Mouse (Mus musculus): ENCODE data around the gene Inafm1. TPM values are rescaled to one million over a fixed set of nuclear protein-coding genes. Genes with fewer than 3 reads are reported as not detected.
A peak's percentile ranks its signal among the peaks of the same experiment; 100 is the strongest.

Inafm1 gene
- polyA plus RNA-seq, 1 experiment, result 23.6 TPM

- TF ChIP-seq POLR2A (IDR thresholded peaks at IDR 0.05; ENCODE audit: borderline replicate concordance, control insufficient read depth, low read depth, low read length) (no peak), CTCF (IDR thresholded peaks at IDR 0.05; ENCODE audit: control insufficient read depth, insufficient read depth, low read length) (no peak)
- 1% methylated on average over 52 of the region's 52 CpGs for WGBS
- H3K4me3 ChIP-seq (replicated peaks; ENCODE audit: control insufficient read depth, low read depth, low read length), result no peak overlapping the region
- H3K4me1 ChIP-seq (ENCODE audit: control insufficient read depth, insufficient read depth, low read length), result peaks cover 10% of the 10 kb centered on the region
- no peak overlapping the region; the same call in 1 of the 2 replicates for H3K27ac ChIP-seq (ENCODE audit: control insufficient read depth, insufficient read depth, low read depth, low read length, poor library complexity)
These were observed 26.1 kb upstream of the Inafm1 start for GRCm38 (mm10) chr7:16299419-16300035.

- 85% methylated on average over 5 of the region's 5 CpGs for WGBS
- TF ChIP-seq POLR2A (IDR thresholded peaks at IDR 0.05; ENCODE audit: borderline replicate concordance, control insufficient read depth, low read depth, low read length) (no peak), CTCF (IDR thresholded peaks at IDR 0.05; ENCODE audit: control insufficient read depth, insufficient read depth, low read length) (no peak)
- Histone ChIP-seq H3K4me3 (replicated peaks; ENCODE audit: control insufficient read depth, low read depth, low read length) (no peak overlapping the region), H3K27ac (ENCODE audit: control insufficient read depth, insufficient read depth, low read depth, low read length, poor library complexity) (no peak overlapping the region), H3K4me1 (ENCODE audit: control insufficient read depth, insufficient read depth, low read length) (peaks cover 10% of the 10 kb centered on the region)
These were observed 25.5 kb upstream of the Inafm1 start for GRCm38 (mm10) chr7:16298927-16299326.

GRCm38 (mm10) chr7:16297616-16298015, 24.2 kb upstream of the Inafm1 start:
- Histone ChIP-seq H3K27ac (ENCODE audit: control insufficient read depth, insufficient read depth, low read depth, low read length, poor library complexity) (no peak overlapping the region), H3K4me3 (replicated peaks; ENCODE audit: control insufficient read depth, low read depth, low read length) (no peak overlapping the region), H3K4me1 (ENCODE audit: control insufficient read depth, insufficient read depth, low read length) (peaks cover 10% of the 10 kb centered on the region)

GRCm38 (mm10) chr7:16296766-16297390, 23.5 kb upstream of the Inafm1 start:
- Histone ChIP-seq H3K4me1 (ENCODE audit: control insufficient read depth, insufficient read depth, low read length) (peaks cover 10% of the 10 kb centered on the region), H3K4me3 (replicated peaks; ENCODE audit: control insufficient read depth, low read depth, low read length) (peak overlapping the region; percentile 45), H3K27ac (ENCODE audit: control insufficient read depth, insufficient read depth, low read depth, low read length, poor library complexity) (peak overlapping the region; percentile 50; the same call in 1 of the 2 replicates)
- WGBS, result 3% methylated on average over 22 of the region's 22 CpGs
- TF ChIP-seq POLR2A (IDR thresholded peaks at IDR 0.05; ENCODE audit: borderline replicate concordance, control insufficient read depth, low read depth, low read length), result no peak
- peak; percentile 32; the same call in 1 of the 2 replicates for TF ChIP-seq CTCF (IDR thresholded peaks at IDR 0.05; ENCODE audit: control insufficient read depth, insufficient read depth, low read length)

More at GRCm38 (mm10) chr7:16297616-16298015, 24.2 kb upstream of the Inafm1 start:
- WGBS, result 80% methylated on average over 2 of the region's 2 CpGs
- no peak for TF ChIP-seq CTCF (IDR thresholded peaks at IDR 0.05; ENCODE audit: control insufficient read depth, insufficient read depth, low read length)
- TF ChIP-seq POLR2A (IDR thresholded peaks at IDR 0.05; ENCODE audit: borderline replicate concordance, control insufficient read depth, low read depth, low read length), result no peak

- peak overlapping the region; percentile 95; the same call in 1 of the 2 replicates for H3K27ac ChIP-seq (ENCODE audit: control insufficient read depth, insufficient read depth, low read depth, low read length, poor library complexity)
- WGBS, result 20% methylated on average over 2 of the region's 2 CpGs
- peaks cover 10% of the 10 kb centered on the region for H3K4me1 ChIP-seq (ENCODE audit: control insufficient read depth, insufficient read depth, low read length)
- TF ChIP-seq CTCF (IDR thresholded peaks at IDR 0.05; ENCODE audit: control insufficient read depth, insufficient read depth, low read length) (no peak), POLR2A (IDR thresholded peaks at IDR 0.05; ENCODE audit: borderline replicate concordance, control insufficient read depth, low read depth, low read length) (no peak)
- no peak overlapping the region for H3K4me3 ChIP-seq (replicated peaks; ENCODE audit: control insufficient read depth, low read depth, low read length)
These were observed 22.7 kb upstream of the Inafm1 start for GRCm38 (mm10) chr7:16296146-16296545.

- Histone ChIP-seq H3K27ac (ENCODE audit: control insufficient read depth, insufficient read depth, low read depth, low read length, poor library complexity) (peak overlapping the region; percentile 95), H3K4me1 (ENCODE audit: control insufficient read depth, insufficient read depth, low read length) (peaks cover 10% of the 10 kb centered on the region), H3K4me3 (replicated peaks; ENCODE audit: control insufficient read depth, low read depth, low read length) (peak overlapping the region; percentile 70)
- TF ChIP-seq POLR2A (IDR thresholded peaks at IDR 0.05; ENCODE audit: borderline replicate concordance, control insufficient read depth, low read depth, low read length) (peak; percentile 79; the same call in 1 of the 2 replicates), CTCF (IDR thresholded peaks at IDR 0.05; ENCODE audit: control insufficient read depth, insufficient read depth, low read length) (peak; percentile 12; the same call in 1 of the 2 replicates)
- 1% methylated on average over 41 of the region's 41 CpGs for WGBS
These were observed 22.0 kb upstream of the Inafm1 start for GRCm38 (mm10) chr7:16295321-16295900.

GRCm38 (mm10) chr7:16294837-16295236, 21.4 kb upstream of the Inafm1 start:
- Histone ChIP-seq H3K4me1 (ENCODE audit: control insufficient read depth, insufficient read depth, low read length) (peaks cover 10% of the 10 kb centered on the region), H3K4me3 (replicated peaks; ENCODE audit: control insufficient read depth, low read depth, low read length) (peak overlapping the region; percentile 70), H3K27ac (ENCODE audit: control insufficient read depth, insufficient read depth, low read depth, low read length, poor library complexity) (peak overlapping the region; percentile 95)
- under 1% methylated on average over 23 of the region's 23 CpGs for WGBS
- peak; percentile 99 for TF ChIP-seq CTCF (IDR thresholded peaks at IDR 0.05; ENCODE audit: control insufficient read depth, insufficient read depth, low read length)
- TF ChIP-seq POLR2A (IDR thresholded peaks at IDR 0.05; ENCODE audit: borderline replicate concordance, control insufficient read depth, low read depth, low read length), result peak; percentile 49; the same call in 1 of the 2 replicates

GRCm38 (mm10) chr7:16294346-16294745, 20.9 kb upstream of the Inafm1 start:
- Histone ChIP-seq H3K4me1 (ENCODE audit: control insufficient read depth, insufficient read depth, low read length) (peaks cover 10% of the 10 kb centered on the region), H3K4me3 (replicated peaks; ENCODE audit: control insufficient read depth, low read depth, low read length) (no peak overlapping the region), H3K27ac (ENCODE audit: control insufficient read depth, insufficient read depth, low read depth, low read length, poor library complexity) (peak overlapping the region; percentile 95)
- TF ChIP-seq CTCF (IDR thresholded peaks at IDR 0.05; ENCODE audit: control insufficient read depth, insufficient read depth, low read length), result 0 out of 2 replicates have a peak, but pooled peaks have one; percentile 22
- TF ChIP-seq POLR2A (IDR thresholded peaks at IDR 0.05; ENCODE audit: borderline replicate concordance, control insufficient read depth, low read depth, low read length), result no peak
- 9% methylated on average over 4 of the region's 4 CpGs for WGBS
